Mouse (Mus musculus) intestine, embryonic 15.5 days (tissue): ENCODE measurements around the gene Ablim1. TPM values are rescaled to one million over a fixed set of nuclear protein-coding genes. Genes with fewer than 3 reads are reported as not detected.

ENCODE experiments used
- ATAC-seq: fragments of 200-750 bp; cut with Nextera tagmentation; 2 replicates; pipeline ENCODE4 v1.8.0; 2017; ENCODE audit warnings: moderate TSS enrichment, moderate library complexity
- H3K27ac ChIP-seq: fragments of 300-500 bp; sonication (generic); 2 replicates; pipeline ENCODE4 v1.5.1; 2015; ENCODE audit warnings: mild to moderate bottlenecking, inconsistent platforms
- H3K27me3 ChIP-seq: fragments of 300-500 bp; sonication (generic); replicated peaks from 2 replicates; pipeline ENCODE4 v1.6.1; 2015; ENCODE audit warnings: inconsistent platforms
- H3K36me3 ChIP-seq: fragments of 300-500 bp; sonication (generic); 2 replicates; pipeline ENCODE4 v1.6.1; 2015; ENCODE audit warnings: inconsistent platforms
- H3K4me1 ChIP-seq: fragments of 300-500 bp; sonication (generic); replicated peaks from 2 replicates; pipeline ENCODE4 v1.6.1; 2015; ENCODE audit warnings: inconsistent platforms
- H3K4me2 ChIP-seq: fragments of 300-500 bp; sonication (generic); replicated peaks from 2 replicates; pipeline ENCODE4 v1.6.1; 2015; ENCODE audit warnings: mild to moderate bottlenecking, inconsistent platforms
- H3K4me3 ChIP-seq: fragments of 300-500 bp; sonication (generic); replicated peaks from 2 replicates; pipeline ENCODE4 v1.5.1; 2015; ENCODE audit warnings: inconsistent platforms
- H3K9ac ChIP-seq: fragments of 300-500 bp; sonication (generic); 2 replicates; pipeline ENCODE4 v1.6.1; 2015; ENCODE audit warnings: inconsistent platforms
- H3K9me3 ChIP-seq: fragments of 300-500 bp; sonication (generic); 2 replicates; pipeline ENCODE4 v1.6.1; 2016; ENCODE audit warnings: inconsistent platforms
- WGBS: fragments of 180-500 bp; shearing (Covaris S2); methylation state at CpG from one replicate; pipeline ENCODE4 v1.1.7; 2015; 5-methylcytosine and 5-hydroxymethylcytosine counted together
- polyA plus RNA-seq: library from polyadenylated mRNA; unstranded; fragments of >200 nt; fragmentation: Nextera tagmentation; extraction: Ambion mirVana; gene quantifications from 2 replicates; pipeline ENCODE4 v1.2.1, GENCODE M21; 2015

The Ablim1 gene
- polyA plus RNA-seq, 1 experiment from 2014 or later: 31.2 TPM

- ATAC-seq: peak; percentile 77
- H3K27ac ChIP-seq: peak overlapping the region; percentile 58
- WGBS: 18% methylated on average over 22 of the region's 22 CpGs
- H3K9me3 ChIP-seq: no peaks in the 10 kb centered on the region
- H3K27me3 ChIP-seq: no peaks in the 10 kb centered on the region
- peak overlapping the region; percentile 34 for H3K4me3 ChIP-seq
- H3K36me3 ChIP-seq: no peaks in the 10 kb centered on the region
- H3K4me1 ChIP-seq: peaks cover 46% of the 10 kb centered on the region
- H3K9ac ChIP-seq: peak overlapping the region; percentile 15
- H3K4me2 ChIP-seq: peak overlapping the region; percentile 62
Measured at GRCm38 (mm10) chr19:57118785-57119565, 195.7 kb downstream of the Ablim1 start.

GRCm38 (mm10) chr19:57117751-57118150, 197.0 kb downstream of the Ablim1 start:
- no peak overlapping the region for H3K27ac ChIP-seq
- WGBS: 44% methylated on average over 6 of the region's 6 CpGs
- H3K36me3 ChIP-seq: no peaks in the 10 kb centered on the region
- H3K9ac ChIP-seq: no peak overlapping the region
- H3K4me3 ChIP-seq: peak overlapping the region; percentile 34; the same call in 1 of the 2 replicates
- H3K27me3 ChIP-seq: no peaks in the 10 kb centered on the region
- no peak for ATAC-seq
- peak overlapping the region; percentile 62 for H3K4me2 ChIP-seq
- H3K4me1 ChIP-seq: peaks cover 46% of the 10 kb centered on the region
- H3K9me3 ChIP-seq: no peaks in the 10 kb centered on the region

DNA sequence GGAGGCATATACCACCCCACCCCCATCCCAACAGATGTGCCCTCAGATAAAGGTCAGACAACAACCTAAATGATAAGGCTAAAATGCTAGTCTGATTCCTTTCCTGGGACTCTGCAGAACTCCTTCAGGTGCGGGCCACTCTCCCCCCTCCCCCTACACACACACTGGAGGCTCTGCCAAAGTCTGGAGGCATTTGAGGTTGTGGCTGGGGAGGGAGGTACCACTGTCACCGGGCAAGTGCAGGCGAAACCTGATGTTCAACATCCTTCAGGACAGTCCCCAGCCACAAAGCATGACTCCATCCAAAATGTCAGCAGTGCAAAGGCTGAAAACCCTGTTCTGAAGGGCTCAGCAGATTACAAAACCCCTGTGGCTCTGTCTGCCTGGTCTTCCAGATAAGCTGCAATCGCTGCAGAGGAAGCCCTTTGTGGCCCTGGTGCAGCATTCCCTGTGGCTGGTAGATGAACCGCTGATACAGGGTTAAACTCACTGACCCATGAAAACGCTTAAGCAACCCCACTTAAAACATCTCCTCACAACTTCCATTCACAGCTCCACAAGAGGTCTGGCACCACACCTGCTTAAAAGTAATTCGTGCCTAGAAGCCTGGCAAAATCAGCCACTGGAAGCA, 197.7 kb downstream of the Ablim1 start:
- Histone ChIP-seq H3K9ac (no peak overlapping the region; the same call in 1 of the 2 replicates), H3K9me3 (no peaks in the 10 kb centered on the region), H3K4me1 (peaks cover 51% of the 10 kb centered on the region), H3K27ac (no peak overlapping the region), H3K27me3 (no peaks in the 10 kb centered on the region), H3K36me3 (no peaks in the 10 kb centered on the region), H3K4me2 (peak overlapping the region; percentile 62), H3K4me3 (peak overlapping the region; percentile 34; the same call in 1 of the 2 replicates)
- ATAC-seq: no peak
- 18% methylated on average over 7 of the region's 7 CpGs for WGBS

DNA sequence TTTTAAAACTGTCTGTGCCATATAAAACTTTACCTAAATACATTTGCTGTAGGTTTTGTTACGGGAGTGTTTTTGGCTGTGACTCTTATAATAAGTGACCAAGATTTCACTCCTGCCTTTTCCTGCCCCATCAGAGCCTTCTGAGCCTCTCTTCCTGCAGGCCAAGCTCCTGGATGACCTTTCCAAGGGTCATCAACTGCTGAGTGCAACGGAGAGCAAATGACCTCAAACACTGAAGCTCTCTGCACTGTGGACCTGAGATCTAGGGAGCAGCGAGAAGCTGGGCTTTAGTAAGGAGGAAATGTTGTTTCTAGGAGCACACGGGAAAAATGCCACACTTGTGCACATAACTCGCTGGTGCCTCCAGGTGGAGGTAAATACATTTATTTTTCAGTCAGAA, 199.0 kb downstream of the Ablim1 start:
- Histone ChIP-seq H3K9ac (no peak overlapping the region), H3K9me3 (no peaks in the 10 kb centered on the region), H3K27ac (0 out of 2 replicates have a peak overlapping the region, but pooled peaks have one; percentile 48), H3K4me1 (peaks cover 51% of the 10 kb centered on the region), H3K27me3 (no peaks in the 10 kb centered on the region), H3K4me2 (no peak overlapping the region), H3K4me3 (no peak overlapping the region), H3K36me3 (no peaks in the 10 kb centered on the region)
- WGBS: 39% methylated on average over 5 of the region's 5 CpGs
- no peak for ATAC-seq

DNA sequence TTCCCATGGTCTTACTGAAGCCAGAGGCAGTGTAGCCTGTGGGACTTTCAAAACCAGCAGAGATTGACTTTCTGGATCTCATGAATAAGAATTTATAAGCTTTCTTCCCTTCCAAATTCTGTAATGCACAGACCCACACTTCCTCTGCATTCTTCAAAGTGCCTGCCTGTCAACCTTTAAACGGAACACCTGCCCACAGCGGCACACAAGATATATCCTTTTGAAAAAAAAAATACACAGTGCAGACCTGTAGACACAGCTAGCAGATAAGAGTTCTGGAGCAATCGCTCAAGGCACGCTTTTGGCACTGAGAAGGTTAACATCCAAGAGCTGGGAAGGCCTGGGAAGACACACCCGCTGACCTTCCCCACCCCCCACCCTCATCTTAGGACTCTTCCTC, 199.8 kb downstream of the Ablim1 start:
- Histone ChIP-seq H3K4me2 (no peak overlapping the region), H3K36me3 (no peaks in the 10 kb centered on the region), H3K27me3 (no peaks in the 10 kb centered on the region), H3K4me3 (no peak overlapping the region), H3K4me1 (peaks cover 49% of the 10 kb centered on the region), H3K9me3 (no peaks in the 10 kb centered on the region), H3K27ac (0 out of 2 replicates have a peak overlapping the region, but pooled peaks have one; percentile 55), H3K9ac (no peak overlapping the region)
- 23% methylated on average over 5 of the region's 5 CpGs for WGBS
- no peak for ATAC-seq

GRCm38 (mm10) chr19:57113975-57114374, 200.7 kb downstream of the Ablim1 start:
- H3K9me3 ChIP-seq: no peaks in the 10 kb centered on the region
- H3K27me3 ChIP-seq: no peaks in the 10 kb centered on the region
- H3K4me2 ChIP-seq: no peak overlapping the region
- peaks cover 40% of the 10 kb centered on the region for H3K4me1 ChIP-seq
- no peak overlapping the region for H3K27ac ChIP-seq
- H3K36me3 ChIP-seq: no peaks in the 10 kb centered on the region
- H3K4me3 ChIP-seq: no peak overlapping the region
- no peak for ATAC-seq
- 93% methylated on average over 8 of the region's 8 CpGs for WGBS
- H3K9ac ChIP-seq: no peak overlapping the region

GRCm38 (mm10) chr19:57112816-57113406, 201.8 kb downstream of the Ablim1 start:
- ATAC-seq: peak; percentile 44; the same call in 1 of the 2 replicates

GRCm38 (mm10) chr19:57112231-57112815, 202.4 kb downstream of the Ablim1 start:
- H3K27ac ChIP-seq: peak overlapping the region; percentile 40; the same call in 1 of the 2 replicates
- WGBS: 62% methylated on average over 8 of the region's 8 CpGs
- no peaks in the 10 kb centered on the region for H3K9me3 ChIP-seq
- H3K4me3 ChIP-seq: no peak overlapping the region
- H3K36me3 ChIP-seq: no peaks in the 10 kb centered on the region
- ATAC-seq: no peak
- no peak overlapping the region for H3K9ac ChIP-seq
- H3K27me3 ChIP-seq: no peaks in the 10 kb centered on the region
- H3K4me2 ChIP-seq: no peak overlapping the region
- peaks cover 32% of the 10 kb centered on the region for H3K4me1 ChIP-seq

More at GRCm38 (mm10) chr19:57112816-57113406, 201.8 kb downstream of the Ablim1 start:
- H3K27me3 ChIP-seq: no peaks in the 10 kb centered on the region
- whole genome bisulfite sequencing: 28% methylated on average over 9 of the region's 9 CpGs
- no peak overlapping the region for H3K9ac ChIP-seq
- H3K4me3 ChIP-seq: no peak overlapping the region
- H3K4me1 ChIP-seq: peaks cover 35% of the 10 kb centered on the region
- H3K4me2 ChIP-seq: no peak overlapping the region
- H3K9me3 ChIP-seq: no peaks in the 10 kb centered on the region
- peak overlapping the region; percentile 40; the same call in 1 of the 2 replicates for H3K27ac ChIP-seq
- H3K36me3 ChIP-seq: no peaks in the 10 kb centered on the region

DNA sequence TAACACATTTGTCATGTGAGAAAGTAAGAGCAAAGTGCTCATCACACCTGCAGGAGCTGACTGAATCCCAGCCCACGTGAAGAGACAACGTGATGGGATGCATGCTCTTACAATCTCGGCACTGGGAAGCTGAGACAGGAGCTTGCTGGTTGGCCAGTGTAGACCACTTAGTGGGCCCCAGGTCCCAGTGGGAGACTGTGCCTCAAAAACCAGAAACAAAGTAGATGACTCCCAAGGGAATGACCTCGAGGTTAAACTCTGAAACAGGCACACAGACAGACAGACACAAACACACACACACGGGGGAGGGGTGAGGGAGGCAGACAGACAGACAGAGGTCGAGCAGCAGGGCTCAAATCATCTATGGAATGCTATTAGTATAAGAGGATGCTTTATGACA, 203.4 kb downstream of the Ablim1 start:
- WGBS: 65% methylated on average over 6 of the region's 6 CpGs

DNA sequence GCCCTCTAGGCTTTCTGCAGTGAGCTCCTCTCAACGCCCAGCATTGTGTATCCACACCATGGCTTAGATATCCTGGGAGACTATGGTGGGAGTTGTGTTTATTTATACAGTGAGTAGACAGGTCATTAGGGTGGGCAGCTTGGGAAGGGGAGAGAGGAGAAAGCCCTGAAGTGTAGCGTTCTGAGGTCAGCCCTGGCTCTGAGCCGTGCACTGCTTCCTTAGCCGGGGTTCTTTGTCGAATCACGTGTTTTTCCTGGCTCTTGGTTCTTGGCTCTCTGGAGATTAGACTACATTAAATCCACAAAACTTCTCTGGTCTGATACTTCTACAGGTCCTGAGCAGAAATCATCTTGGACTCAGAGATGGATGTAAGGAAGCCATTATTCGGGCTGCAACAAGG, 205.1 kb downstream of the Ablim1 start:
- Histone ChIP-seq H3K4me2 (no peak overlapping the region), H3K27ac (no peak overlapping the region), H3K27me3 (no peaks in the 10 kb centered on the region), H3K4me3 (no peak overlapping the region), H3K36me3 (no peaks in the 10 kb centered on the region), H3K9ac (no peak overlapping the region), H3K4me1 (peaks cover 16% of the 10 kb centered on the region), H3K9me3 (no peaks in the 10 kb centered on the region)
- no peak for ATAC-seq
- WGBS: 44% methylated on average over 7 of the region's 7 CpGs

More for the DNA sequence above, 203.4 kb downstream of the Ablim1 start:
- no peak overlapping the region for H3K27ac ChIP-seq
- no peaks in the 10 kb centered on the region for H3K9me3 ChIP-seq
- ATAC-seq: no peak
- no peaks in the 10 kb centered on the region for H3K36me3 ChIP-seq
- no peak overlapping the region for H3K4me2 ChIP-seq
- H3K9ac ChIP-seq: no peak overlapping the region
- no peak overlapping the region for H3K4me3 ChIP-seq
- no peaks in the 10 kb centered on the region for H3K27me3 ChIP-seq
- H3K4me1 ChIP-seq: peaks cover 26% of the 10 kb centered on the region

GRCm38 (mm10) chr19:57106513-57106912, 208.2 kb downstream of the Ablim1 start:
- Histone ChIP-seq H3K4me3 (no peak overlapping the region), H3K27ac (no peak overlapping the region), H3K4me1 (peaks cover 23% of the 10 kb centered on the region), H3K9ac (no peak overlapping the region), H3K9me3 (no peaks in the 10 kb centered on the region), H3K4me2 (no peak overlapping the region), H3K27me3 (no peaks in the 10 kb centered on the region), H3K36me3 (no peaks in the 10 kb centered on the region)
- 71% methylated on average over 6 of the region's 6 CpGs for WGBS
- no peak for ATAC-seq

DNA sequence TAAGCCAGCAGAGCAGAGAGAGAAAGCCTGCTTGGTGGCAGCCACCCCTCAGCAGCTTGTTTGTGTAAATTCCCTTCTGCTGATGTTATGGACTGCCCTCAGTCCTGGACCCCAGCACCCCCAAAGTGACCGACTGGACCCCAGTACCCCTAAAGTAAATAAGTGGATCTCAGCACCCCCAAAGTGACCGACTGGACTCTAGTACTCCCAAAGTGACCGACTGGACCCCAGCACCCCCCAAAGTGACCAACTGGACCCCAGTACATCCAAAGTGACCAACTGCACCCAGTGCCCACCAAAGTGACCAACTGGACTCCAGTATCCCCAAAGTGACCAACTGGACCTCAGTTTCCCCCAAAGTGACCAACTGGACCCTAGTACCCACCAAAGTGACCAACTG, 208.7 kb downstream of the Ablim1 start:
- no peak overlapping the region for H3K4me3 ChIP-seq
- H3K36me3 ChIP-seq: no peaks in the 10 kb centered on the region
- H3K27ac ChIP-seq: no peak overlapping the region
- no peak for ATAC-seq
- no peak overlapping the region for H3K9ac ChIP-seq
- peaks cover 23% of the 10 kb centered on the region for H3K4me1 ChIP-seq
- H3K27me3 ChIP-seq: no peaks in the 10 kb centered on the region
- WGBS: 92% methylated on average over 3 of the region's 3 CpGs
- H3K9me3 ChIP-seq: no peaks in the 10 kb centered on the region
- H3K4me2 ChIP-seq: no peak overlapping the region
